Mouse (Mus musculus) splenic B cell, adult 2 months (primary cell): Measurements from ENCODE around the gene Traf7.

Source experiments
- DNase-seq: peaks from one replicate; pipeline ENCODE4 v3.0.0-alpha.2; 2011; ENCODE audit warnings: low read depth, low spot score
- H3K27me3 ChIP-seq: 2 replicates; pipeline ENCODE4 v1.6.1; 2012; ENCODE audit warnings: mild to moderate bottlenecking, low read length, moderate library complexity, mixed read lengths; ENCODE audit not compliant: control insufficient read depth, poor library complexity, insufficient read depth, severe bottlenecking
- H3K36me3 ChIP-seq: 2 replicates; pipeline ENCODE4 v1.6.1; 2012; ENCODE audit warnings: mild to moderate bottlenecking, low read length, moderate library complexity, mixed read lengths; ENCODE audit not compliant: control insufficient read depth, poor library complexity, insufficient read depth, severe bottlenecking

Traf7 gene

GRCm38 (mm10) chr17:24551050-24551444, 23.3 kb upstream of the Traf7 start:
- DNase-seq, result no peak
- H3K36me3 ChIP-seq, result peaks cover 1% of the 10 kb centered on the region; the same call in 1 of the 2 replicates
- H3K27me3 ChIP-seq, result no peaks in the 10 kb centered on the region

GRCm38 (mm10) chr17:24550416-24551049, 22.8 kb upstream of the Traf7 start:
- H3K27me3 ChIP-seq, result no peaks in the 10 kb centered on the region
- peak; percentile 70 for DNase-seq
- peaks cover 1% of the 10 kb centered on the region; the same call in 1 of the 2 replicates for H3K36me3 ChIP-seq

DNA sequence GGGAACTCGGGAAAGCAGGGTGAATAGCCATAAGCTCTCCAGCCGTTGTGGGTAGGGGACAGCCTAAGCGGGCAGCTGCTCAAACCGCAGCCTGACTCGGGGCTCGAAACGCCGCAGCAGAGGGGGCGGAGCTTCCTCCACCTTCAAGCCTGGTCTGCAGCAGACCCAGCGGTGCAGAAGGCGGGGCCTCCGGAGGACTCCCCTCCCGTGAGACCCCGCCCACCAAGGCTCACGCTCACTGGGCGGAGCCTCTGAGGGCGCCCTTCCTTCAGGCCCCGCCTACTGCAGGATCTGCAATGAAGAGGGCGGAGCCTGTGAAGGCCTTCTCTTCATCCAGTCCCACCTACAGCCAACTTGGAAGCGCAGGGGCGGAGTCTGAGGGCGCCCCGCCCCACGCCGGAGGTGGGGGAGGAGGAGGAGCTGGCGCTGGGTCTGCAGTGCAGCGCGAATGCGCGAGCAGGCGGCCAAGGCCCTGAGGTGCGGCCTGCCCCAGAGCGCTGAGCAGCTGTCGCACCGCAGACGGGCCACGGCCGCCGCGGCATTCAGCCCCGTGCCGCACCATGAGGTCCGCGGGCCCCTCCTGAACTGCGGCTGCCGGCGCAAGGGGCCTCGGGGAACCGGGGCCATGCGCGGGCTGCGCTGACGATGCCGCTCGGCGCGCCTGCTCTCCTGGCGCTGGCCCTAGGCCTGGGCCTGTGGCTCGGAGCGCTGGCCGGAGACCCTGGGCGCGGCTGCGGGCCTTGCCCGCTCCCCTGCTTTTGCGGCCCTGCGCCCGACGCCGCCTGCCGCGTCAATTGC, 22.1 kb upstream of the Traf7 start, which contains the start of gene Pkd1:
TSS of gene Pkd1 (plus strand) at position 217 of the 798 bp plus-strand sequence.
- Histone ChIP-seq H3K36me3 (peaks cover 1% of the 10 kb centered on the region; the same call in 1 of the 2 replicates), H3K27me3 (no peaks in the 10 kb centered on the region)
- peak; percentile 100 for DNase-seq

DNA sequence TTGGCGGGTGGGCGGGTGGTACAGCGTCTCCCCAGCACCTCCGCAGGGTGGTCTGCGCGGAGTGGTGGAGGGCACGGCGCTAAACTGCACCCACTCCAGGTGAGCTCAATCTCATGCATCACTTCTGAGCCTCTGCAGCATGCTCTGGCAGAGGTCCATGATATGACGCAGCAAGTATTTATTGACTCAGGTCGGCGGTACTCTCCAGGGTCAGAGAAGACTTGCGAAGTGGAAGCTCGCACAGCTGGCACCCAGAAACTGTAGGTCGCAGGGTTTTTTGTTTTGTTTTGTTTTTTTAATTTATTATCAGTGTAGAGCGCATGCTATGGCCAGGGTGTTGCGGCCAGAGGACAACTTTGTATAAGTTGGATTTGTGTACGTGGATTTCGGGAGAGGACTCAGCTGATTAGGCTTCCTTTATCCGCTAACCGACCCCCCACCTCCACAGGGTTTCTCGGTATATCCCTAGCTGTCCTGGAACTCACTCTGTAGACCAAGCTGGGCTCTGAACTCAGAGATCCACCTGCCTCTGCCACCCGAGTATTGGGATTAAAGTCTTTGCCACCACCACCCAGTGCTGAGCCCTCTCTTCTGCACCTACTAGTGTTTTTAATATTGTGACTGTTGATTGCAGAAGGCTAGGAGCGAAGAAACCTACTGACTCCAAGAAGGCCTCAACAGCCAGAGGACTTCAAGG, 21.3 kb upstream of the Traf7 start:
- peaks cover 1% of the 10 kb centered on the region; the same call in 1 of the 2 replicates for H3K36me3 ChIP-seq
- DNase-seq, result peak; percentile 67
- H3K27me3 ChIP-seq, result no peaks in the 10 kb centered on the region

GRCm38 (mm10) chr17:24548435-24548834, 20.7 kb upstream of the Traf7 start:
- no peaks in the 10 kb centered on the region for H3K27me3 ChIP-seq
- peaks cover 1% of the 10 kb centered on the region; the same call in 1 of the 2 replicates for H3K36me3 ChIP-seq
- peak; percentile 64 for DNase-seq

DNA sequence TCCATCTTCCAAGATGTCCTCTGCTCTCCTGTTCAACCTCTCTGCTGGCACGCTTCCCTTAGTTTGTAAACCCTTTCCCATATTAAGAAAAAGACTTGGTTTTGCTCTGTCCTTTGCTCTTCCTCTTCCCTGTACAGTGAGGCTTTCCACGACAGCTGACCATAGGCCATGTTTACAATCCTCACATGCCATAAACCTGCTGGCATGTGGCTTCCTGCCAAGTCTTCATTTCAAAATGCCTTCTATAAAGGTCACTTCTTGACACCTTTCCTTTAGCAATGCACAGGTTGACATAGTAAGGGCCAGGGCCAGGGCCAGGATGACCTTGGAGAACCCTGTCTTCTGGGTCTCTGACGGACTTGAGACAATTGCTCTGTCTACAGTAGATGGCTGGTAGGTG, 18.5 kb upstream of the Traf7 start:
- DNase-seq, result no peak
- H3K27me3 ChIP-seq, result no peaks in the 10 kb centered on the region
- no peaks in the 10 kb centered on the region for H3K36me3 ChIP-seq

- H3K36me3 ChIP-seq, result no peaks in the 10 kb centered on the region
- H3K27me3 ChIP-seq, result no peaks in the 10 kb centered on the region
- no peak for DNase-seq
Observed at GRCm38 (mm10) chr17:24545247-24545646, 17.5 kb upstream of the Traf7 start.

DNA sequence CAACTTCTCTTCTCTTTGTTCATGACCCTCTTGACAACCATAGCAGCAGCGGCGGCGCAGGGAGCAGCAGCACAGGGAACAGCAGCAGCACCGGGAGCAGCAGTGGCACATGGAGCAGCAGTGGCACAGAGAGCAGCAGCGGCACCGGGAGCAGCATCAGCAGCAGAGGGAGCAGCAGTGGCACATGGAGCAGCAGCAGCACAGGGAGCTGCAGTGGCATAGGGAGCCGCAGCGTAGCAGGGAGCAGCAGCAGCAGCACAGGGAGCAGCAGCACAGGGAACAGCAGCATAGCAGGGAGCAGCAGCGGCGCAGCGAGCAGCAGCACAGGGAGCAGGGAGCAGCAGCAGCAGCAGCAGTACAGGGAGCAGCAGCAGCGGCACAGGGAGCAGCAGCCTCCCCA, 16.9 kb upstream of the Traf7 start:
- Histone ChIP-seq H3K27me3 (no peaks in the 10 kb centered on the region), H3K36me3 (no peaks in the 10 kb centered on the region)
- DNase-seq, result no peak

DNA sequence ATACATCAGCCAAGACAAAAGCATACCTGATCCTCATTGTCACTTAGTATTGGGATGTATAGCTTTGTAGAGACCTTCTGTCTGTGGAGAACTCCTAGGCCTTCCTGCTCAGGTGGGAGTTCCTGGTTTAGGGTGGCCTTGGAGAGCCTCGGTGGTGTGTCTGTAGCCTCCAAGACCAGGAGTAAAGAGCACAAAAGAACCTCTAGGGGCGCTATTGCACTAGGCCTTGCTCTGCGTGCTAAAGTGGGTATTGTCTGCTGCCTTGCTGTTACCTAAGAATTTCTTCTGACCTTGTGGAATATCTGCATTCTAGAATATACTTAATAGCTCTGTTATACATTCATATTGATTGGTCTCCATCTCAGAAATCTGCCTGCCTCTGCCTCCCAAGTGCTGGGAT, 12.6 kb upstream of the Traf7 start:
- no peaks in the 10 kb centered on the region for H3K27me3 ChIP-seq
- no peaks in the 10 kb centered on the region for H3K36me3 ChIP-seq
- DNase-seq, result peak; percentile 86

DNA sequence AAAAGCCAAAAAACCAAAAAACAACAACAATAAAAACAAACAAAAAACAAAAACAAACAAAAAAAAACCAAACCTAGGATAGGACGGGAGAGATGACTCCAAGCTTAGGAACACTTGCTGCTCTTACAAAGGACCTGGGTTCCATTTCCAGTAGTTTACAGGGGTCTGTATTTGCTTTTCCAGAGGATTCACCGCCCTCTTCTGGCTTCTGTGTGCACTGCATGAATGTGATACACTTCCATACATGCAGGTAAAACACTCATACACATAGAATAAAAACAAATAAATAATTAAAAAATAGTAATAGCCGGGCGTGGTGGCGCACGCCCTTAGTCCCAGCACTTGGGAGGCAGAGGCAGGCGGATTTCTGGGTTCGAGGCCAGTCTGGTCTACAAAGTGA, 11.2 kb upstream of the Traf7 start:
- Histone ChIP-seq H3K27me3 (no peaks in the 10 kb centered on the region), H3K36me3 (no peaks in the 10 kb centered on the region)
- peak; percentile 61 for DNase-seq

GRCm38 (mm10) chr17:24537536-24537935, 9.8 kb upstream of the Traf7 start:
- H3K27me3 ChIP-seq, result no peaks in the 10 kb centered on the region
- no peak for DNase-seq
- no peaks in the 10 kb centered on the region for H3K36me3 ChIP-seq

- Histone ChIP-seq H3K27me3 (no peaks in the 10 kb centered on the region), H3K36me3 (no peaks in the 10 kb centered on the region)
- no peak for DNase-seq
Observed at GRCm38 (mm10) chr17:24535300-24535699, 7.6 kb upstream of the Traf7 start.

DNA sequence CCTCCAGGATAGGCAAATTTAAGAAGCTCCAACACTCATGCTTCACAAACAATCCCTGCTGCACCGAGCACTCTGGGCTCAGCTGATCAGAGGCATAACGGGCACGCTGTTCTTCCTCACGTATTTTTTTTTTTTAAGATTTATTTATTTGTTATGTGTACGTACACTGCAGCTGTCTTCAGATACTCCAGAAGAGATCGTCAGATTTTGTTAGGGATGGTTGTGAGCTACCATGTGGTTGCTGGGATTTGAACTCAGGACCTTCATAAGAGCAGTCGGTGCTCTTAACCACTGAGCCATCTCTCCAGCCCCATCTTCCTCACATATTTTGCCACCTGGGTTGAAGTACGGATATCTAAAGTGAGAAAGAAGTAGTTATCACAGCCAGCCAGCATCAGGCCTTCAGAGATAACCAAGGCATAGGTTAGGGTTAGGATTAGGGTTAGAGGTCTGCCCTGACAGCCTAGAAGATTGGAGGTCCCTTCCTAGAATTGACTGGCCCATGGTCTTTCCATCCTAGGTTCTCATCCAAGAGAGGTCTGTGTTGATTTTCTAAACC, 6.5 kb upstream of the Traf7 start, which contains the start of gene Rab26:
TSS of gene Rab26 (minus strand) at position 51 of the 559 bp plus-strand sequence.
- Histone ChIP-seq H3K27me3 (no peaks in the 10 kb centered on the region), H3K36me3 (0 out of 2 replicates have a peak, but pooled peaks cover 1% of the 10 kb centered on the region)
- DNase-seq, result no peak

DNA sequence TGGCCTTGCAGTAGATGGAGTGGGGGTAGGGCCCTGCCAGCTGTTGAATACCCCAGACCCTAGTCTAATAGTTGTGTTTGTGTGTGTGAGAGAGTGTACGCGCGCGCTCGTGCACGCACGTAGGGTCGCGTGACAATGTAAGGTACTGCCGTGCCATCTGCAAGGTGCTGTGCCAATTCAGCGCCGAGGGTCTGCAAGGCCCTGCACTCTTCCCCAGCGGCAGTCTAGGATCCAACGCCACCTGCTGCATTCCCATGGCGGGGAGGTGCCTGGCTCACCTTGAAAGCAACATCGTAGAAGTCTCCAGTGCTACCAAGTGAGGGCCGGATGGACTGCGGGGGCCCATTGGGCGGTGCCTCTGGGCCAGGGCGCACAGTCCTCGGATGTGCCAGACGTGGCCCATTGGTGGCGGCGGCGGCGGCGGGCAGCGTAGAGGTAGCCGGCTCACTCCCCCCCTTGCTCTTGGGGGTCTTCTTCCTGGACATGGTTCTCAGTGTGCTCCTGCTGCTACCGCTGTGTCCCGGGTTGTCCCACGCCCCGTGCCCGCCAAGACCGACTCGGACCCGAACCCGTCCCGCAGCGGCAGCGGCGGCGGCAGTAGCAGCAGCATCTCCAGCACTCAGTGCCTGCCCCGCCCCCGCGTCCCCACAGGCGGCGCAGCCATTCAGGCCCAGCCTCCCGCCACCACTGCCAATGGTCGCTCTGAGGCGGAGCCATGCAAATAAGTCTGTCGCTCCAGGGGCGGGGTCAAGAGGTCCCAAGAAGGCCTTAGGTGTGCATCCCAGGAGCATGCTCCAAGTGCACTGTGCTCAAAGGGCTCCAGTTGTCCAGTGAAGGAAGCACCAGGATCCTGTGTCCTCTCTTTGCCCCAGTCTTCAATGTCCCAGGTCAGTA, 5.6 kb upstream of the Traf7 start:
- H3K36me3 ChIP-seq, result 0 out of 2 replicates have a peak, but pooled peaks cover 1% of the 10 kb centered on the region
- H3K27me3 ChIP-seq, result no peaks in the 10 kb centered on the region
- DNase-seq, result peak; percentile 83
